Mouse (Mus musculus) heart, adult 2 months (tissue): ENCODE results near the gene Afp.

ENCODE experiments used
- CTCF ChIP-seq: fragments of 200-600 bp; IDR thresholded peaks from 2 replicates; pipeline ENCODE4 v1.8.1; 2022; ENCODE audit warnings: antibody characterized with exemption, mild to moderate bottlenecking, moderate library complexity
- EP300 ChIP-seq: fragments of 200-500 bp; IDR thresholded peaks from 2 replicates; pipeline ENCODE4 v1.6.1; 2011; ENCODE audit warnings: low read depth, low read length, control low read depth; ENCODE audit not compliant: insufficient read depth
- POLR2A ChIP-seq: fragments of 200-500 bp; IDR thresholded peaks from 2 replicates; pipeline ENCODE4 v1.6.1; 2011; ENCODE audit warnings: mild to moderate bottlenecking, low read depth, low read length, control low read depth; ENCODE audit not compliant: insufficient read depth

DNA sequence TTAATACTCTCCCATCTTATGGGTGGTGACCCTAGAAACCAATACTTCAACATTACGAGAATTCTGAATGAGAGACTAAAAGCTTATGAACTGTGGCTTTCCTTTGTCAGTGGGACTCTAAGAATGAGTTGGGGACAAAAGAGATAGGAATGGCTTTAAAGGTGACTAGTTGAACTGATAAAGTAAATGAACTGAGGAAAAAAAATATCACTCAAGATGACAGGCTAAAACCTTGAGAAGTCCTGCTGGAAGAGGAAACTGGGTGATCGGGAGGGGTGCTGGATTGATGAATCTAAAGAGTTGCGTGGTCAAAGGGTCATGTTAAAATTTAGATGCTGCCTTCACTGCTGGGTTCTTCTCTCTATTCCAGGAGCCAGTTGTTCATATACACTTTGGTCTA lies 13.8 kb upstream of the Afp start:
- no peak for TF ChIP-seq POLR2A
- TF ChIP-seq CTCF = no peak
- no peak for TF ChIP-seq EP300
